Mouse (Mus musculus): ENCODE measurements at regions not wholly inside any gene's neighbourhood (a gene's known extent, or its start where the extent isn't known, plus 50 kb on each side); places are given as distances from the start of the nearest gene placed in this dataset.

GRCm38 (mm10) chr7:115362117-115362516 is 618.6 kb downstream of the Insc start:
- H3K4me1 ChIP-seq (ENCODE audit: control insufficient read depth in 2 of 2, insufficient read depth in 2 of 2, low read length in 2 of 2, poor library complexity in 1 of 2): no peaks in the 10 kb centered on the region
- H3K36me3 ChIP-seq (ENCODE audit: control insufficient read depth, insufficient read depth, low read length, poor library complexity, severe bottlenecking): no peaks in the 10 kb centered on the region
- no peaks in the 10 kb centered on the region for H3K9me3 ChIP-seq (ENCODE audit: control insufficient read depth, insufficient read depth, low read depth, low read length)
- H3K9ac ChIP-seq (ENCODE audit: insufficient read depth, low read depth, low read length, poor library complexity, severe bottlenecking): no peak overlapping the region
- no peak overlapping the region for H3K27ac ChIP-seq (ENCODE audit: insufficient read depth, low read depth, low read length, poor library complexity, severe bottlenecking)
- peak; percentile 21 for DNase-seq (ENCODE audit: low read depth, low spot score)
- no peak overlapping the region for H3K4me3 ChIP-seq (ENCODE audit: insufficient read depth in 1 of 2, low read depth in 1 of 2, low read length in 2 of 2, poor library complexity in 1 of 2, severe bottlenecking in 1 of 2)
- TF ChIP-seq CHD2 (IDR thresholded peaks at IDR 0.05; ENCODE audit: low read depth, low read length) (no peak), HCFC1 (IDR thresholded peaks at IDR 0.05; ENCODE audit: borderline replicate concordance, insufficient read depth, low read length) (no peak), ZC3H11A (IDR thresholded peaks at IDR 0.05; ENCODE audit: borderline replicate concordance, low read depth, low read length) (no peak)
- in situ Hi-C loops (cut with MboI; ENCODE audit: low sequenced_read_pairs in 2 of 2, unreplicated experiment in 2 of 2): no loop called here

GRCm38 (mm10) chr7:115366910-115367309 is 623.4 kb downstream of the Insc start:
- no peaks in the 10 kb centered on the region for H3K36me3 ChIP-seq (ENCODE audit: control insufficient read depth, insufficient read depth, low read length, poor library complexity, severe bottlenecking)
- peak; percentile 48 for DNase-seq (ENCODE audit: low read depth, low spot score)
- H3K27ac ChIP-seq (ENCODE audit: insufficient read depth, low read depth, low read length, poor library complexity, severe bottlenecking): no peak overlapping the region
- TF ChIP-seq ZC3H11A (IDR thresholded peaks at IDR 0.05; ENCODE audit: borderline replicate concordance, low read depth, low read length) (peak; percentile 58; the same call in 1 of the 2 replicates), ZNF384 (IDR thresholded peaks at IDR 0.05; ENCODE audit: low read depth, low read length) (no peak), MAFK (IDR thresholded peaks at IDR 0.05; ENCODE audit: insufficient read depth, low read depth, low read length) (no peak), CHD2 (IDR thresholded peaks at IDR 0.05; ENCODE audit: low read depth, low read length) (no peak), HCFC1 (IDR thresholded peaks at IDR 0.05; ENCODE audit: borderline replicate concordance, insufficient read depth, low read length) (no peak)
- H3K9ac ChIP-seq (ENCODE audit: insufficient read depth, low read depth, low read length, poor library complexity, severe bottlenecking): no peak overlapping the region
- in situ Hi-C loops (cut with MboI; ENCODE audit: low sequenced_read_pairs in 2 of 2, unreplicated experiment in 2 of 2): no loop called here
- H3K4me3 ChIP-seq (ENCODE audit: insufficient read depth in 1 of 2, low read depth in 1 of 2, low read length in 2 of 2, poor library complexity in 1 of 2, severe bottlenecking in 1 of 2): no peak overlapping the region
- no peaks in the 10 kb centered on the region for H3K9me3 ChIP-seq (ENCODE audit: control insufficient read depth, insufficient read depth, low read depth, low read length)
- no peaks in the 10 kb centered on the region for H3K4me1 ChIP-seq (ENCODE audit: control insufficient read depth in 2 of 2, insufficient read depth in 2 of 2, low read length in 2 of 2, poor library complexity in 1 of 2)

DNA sequence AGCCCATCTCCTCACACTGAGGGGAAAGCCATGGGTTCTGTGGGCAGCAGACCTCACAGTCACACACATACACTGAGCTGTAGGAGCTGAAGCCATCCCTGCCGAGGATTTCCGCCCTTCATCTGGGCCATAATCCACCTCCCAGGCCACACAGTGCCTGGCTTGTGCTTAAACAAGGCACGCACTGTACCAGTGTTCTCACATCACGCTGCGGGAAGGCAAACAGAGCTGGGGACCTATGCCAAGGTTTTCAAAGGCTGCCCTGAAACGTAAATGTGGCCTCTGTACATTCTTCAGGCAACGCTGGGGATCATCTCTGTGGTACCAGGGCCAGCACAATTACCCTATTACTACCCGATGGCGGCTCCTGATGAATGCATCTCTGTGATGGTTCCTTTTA is 627.6 kb downstream of the Insc start:
- Histone ChIP-seq H3K4me3 (ENCODE audit: insufficient read depth in 1 of 2, low read depth in 1 of 2, low read length in 2 of 2, poor library complexity in 1 of 2, severe bottlenecking in 1 of 2) (no peak overlapping the region), H3K4me1 (ENCODE audit: control insufficient read depth in 2 of 2, insufficient read depth in 2 of 2, low read length in 2 of 2, poor library complexity in 1 of 2) (no peaks in the 10 kb centered on the region), H3K27ac (ENCODE audit: insufficient read depth, low read depth, low read length, poor library complexity, severe bottlenecking) (no peak overlapping the region), H3K9me3 (ENCODE audit: control insufficient read depth, insufficient read depth, low read depth, low read length) (no peaks in the 10 kb centered on the region), H3K9ac (ENCODE audit: insufficient read depth, low read depth, low read length, poor library complexity, severe bottlenecking) (no peak overlapping the region), H3K36me3 (ENCODE audit: control insufficient read depth, insufficient read depth, low read length, poor library complexity, severe bottlenecking) (no peaks in the 10 kb centered on the region)
- in situ Hi-C loops (cut with MboI; ENCODE audit: low sequenced_read_pairs in 2 of 2, unreplicated experiment in 2 of 2): no loop called here
- no peak for DNase-seq (ENCODE audit: low read depth, low spot score)
- TF ChIP-seq HCFC1 (IDR thresholded peaks at IDR 0.05; ENCODE audit: borderline replicate concordance, insufficient read depth, low read length) (no peak), CHD2 (IDR thresholded peaks at IDR 0.05; ENCODE audit: low read depth, low read length) (no peak), ZC3H11A (IDR thresholded peaks at IDR 0.05; ENCODE audit: borderline replicate concordance, low read depth, low read length) (no peak), ZNF384 (IDR thresholded peaks at IDR 0.05; ENCODE audit: low read depth, low read length) (no peak), MAFK (IDR thresholded peaks at IDR 0.05; ENCODE audit: insufficient read depth, low read depth, low read length) (no peak)

DNA sequence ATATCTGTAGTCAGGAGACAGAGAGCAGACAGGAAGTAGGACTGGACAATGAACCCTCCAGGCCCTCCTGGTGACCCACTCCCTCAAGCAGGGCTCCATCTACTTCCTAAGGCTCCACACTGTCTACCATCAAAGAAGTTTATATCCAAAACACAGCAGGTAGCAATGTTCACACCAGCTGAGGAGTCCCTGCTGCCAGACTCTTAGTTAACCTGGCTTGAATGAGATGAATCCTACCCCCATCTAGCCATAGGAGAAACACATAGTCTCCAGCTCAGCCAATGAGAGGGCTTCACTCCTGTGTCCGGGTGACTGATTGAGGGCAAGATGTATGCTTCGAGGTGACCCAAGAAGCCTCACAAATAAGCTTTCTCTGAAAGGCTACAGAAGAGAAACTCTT is 629.4 kb downstream of the Insc start:
- H3K9ac ChIP-seq (ENCODE audit: insufficient read depth, low read depth, low read length, poor library complexity, severe bottlenecking): no peak overlapping the region
- no peak for DNase-seq (ENCODE audit: low read depth, low spot score)
- in situ Hi-C loops (cut with MboI; ENCODE audit: low sequenced_read_pairs in 2 of 2, unreplicated experiment in 2 of 2): no loop called here
- H3K4me1 ChIP-seq (ENCODE audit: control insufficient read depth in 2 of 2, insufficient read depth in 2 of 2, low read length in 2 of 2, poor library complexity in 1 of 2): no peaks in the 10 kb centered on the region
- no peaks in the 10 kb centered on the region for H3K36me3 ChIP-seq (ENCODE audit: control insufficient read depth, insufficient read depth, low read length, poor library complexity, severe bottlenecking)
- H3K27ac ChIP-seq (ENCODE audit: insufficient read depth, low read depth, low read length, poor library complexity, severe bottlenecking): no peak overlapping the region
- H3K4me3 ChIP-seq (ENCODE audit: insufficient read depth in 1 of 2, low read depth in 1 of 2, low read length in 2 of 2, poor library complexity in 1 of 2, severe bottlenecking in 1 of 2): no peak overlapping the region
- no peak for TF ChIP-seq ZNF384 (IDR thresholded peaks at IDR 0.05; ENCODE audit: low read depth, low read length)
- no peak for TF ChIP-seq CHD2 (IDR thresholded peaks at IDR 0.05; ENCODE audit: low read depth, low read length)
- no peak for TF ChIP-seq ZC3H11A (IDR thresholded peaks at IDR 0.05; ENCODE audit: borderline replicate concordance, low read depth, low read length)
- TF ChIP-seq HCFC1 (IDR thresholded peaks at IDR 0.05; ENCODE audit: borderline replicate concordance, insufficient read depth, low read length): no peak
- no peak for TF ChIP-seq MAFK (IDR thresholded peaks at IDR 0.05; ENCODE audit: insufficient read depth, low read depth, low read length)
- no peaks in the 10 kb centered on the region for H3K9me3 ChIP-seq (ENCODE audit: control insufficient read depth, insufficient read depth, low read depth, low read length)

Measured in ES-E14 (cell line).